Mouse (Mus musculus): ENCODE data around the gene Cct4.

- TF ChIP-seq ETS1 (conservative IDR thresholded peaks at IDR 0.05; ENCODE audit: low read depth, low read length) (no peak), EP300 (IDR thresholded peaks at IDR 0.05; ENCODE audit: low read length) (no peak), TCF12 (IDR thresholded peaks at IDR 0.05; ENCODE audit: low read depth, low read length) (no peak), CTCF (conservative IDR thresholded peaks at IDR 0.05 in 1 of 2, IDR thresholded peaks at IDR 0.05 in 1 of 2; ENCODE audit: low read depth in 2 of 2, low read length in 2 of 2) (no peak), POLR2A (IDR thresholded peaks at IDR 0.05; ENCODE audit: low read depth, low read length) (no peak), POLR2AphosphoS2 (IDR thresholded peaks at IDR 0.05; ENCODE audit: low read depth, low read length) (no peak), MAX (IDR thresholded peaks at IDR 0.05; ENCODE audit: low read length) (no peak)
Observed at GRCm38 (mm10) chr11:23017943-23018342, 27.6 kb downstream of the Cct4 start.
